Mouse (Mus musculus) forelimb bud, embryonic 11.5 days (tissue): ENCODE results near the gene Mpeg1.

ENCODE experiments used
- DNase-seq: peaks from one replicate; pipeline ENCODE4 v3.0.0-alpha.2; 2012; ENCODE audit warnings: low read depth, low spot score

Mpeg1 gene

DNA sequence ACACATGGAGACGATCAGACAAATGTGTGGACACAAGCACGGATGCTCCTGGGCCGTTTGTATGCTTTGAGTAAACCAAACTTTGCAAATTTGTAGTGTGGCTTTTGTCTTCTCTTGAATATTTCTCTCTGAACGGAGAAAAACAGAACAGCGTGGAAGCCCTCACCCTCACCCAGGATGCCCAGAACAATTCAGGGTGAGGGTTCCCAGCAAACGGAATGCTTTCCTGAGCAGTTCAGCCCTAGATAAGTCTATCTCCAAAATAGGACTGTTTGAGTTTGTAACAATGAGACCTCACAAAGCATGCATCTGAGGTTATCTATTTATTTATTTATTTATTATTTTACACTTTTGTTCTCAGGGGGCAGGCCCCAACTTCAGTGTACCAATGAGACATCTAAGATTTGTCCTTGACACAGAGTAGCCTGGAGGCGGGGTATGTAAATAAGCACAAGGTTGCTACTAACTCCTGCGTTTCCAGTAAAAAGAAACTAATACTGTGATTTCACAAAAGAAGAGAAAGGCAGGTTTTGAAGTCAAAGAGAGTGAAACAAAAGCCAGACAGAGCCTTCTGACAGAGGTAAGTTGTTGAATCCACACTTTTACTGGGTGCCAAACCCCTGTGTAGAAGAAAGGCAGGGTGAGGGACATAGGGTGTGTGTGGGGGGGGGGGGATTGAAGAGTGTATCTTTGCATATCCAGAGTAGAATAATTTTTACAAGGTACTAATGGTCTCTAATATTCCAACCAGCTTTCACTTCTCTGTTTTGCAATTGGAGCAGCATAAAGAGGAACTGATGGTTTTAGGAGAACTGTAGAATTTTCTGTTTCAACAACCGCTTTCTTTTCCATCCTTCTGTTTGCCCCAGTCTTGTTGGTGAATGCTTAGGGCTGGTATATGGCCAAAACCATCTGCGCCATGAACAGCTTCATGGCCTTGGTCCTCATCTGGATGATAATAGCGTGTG is at the start of gene Mpeg1:
Gene Mpeg1 (plus strand): TSS at position 498 of the 968 bp plus-strand sequence.
- no peak for DNase-seq

DNA sequence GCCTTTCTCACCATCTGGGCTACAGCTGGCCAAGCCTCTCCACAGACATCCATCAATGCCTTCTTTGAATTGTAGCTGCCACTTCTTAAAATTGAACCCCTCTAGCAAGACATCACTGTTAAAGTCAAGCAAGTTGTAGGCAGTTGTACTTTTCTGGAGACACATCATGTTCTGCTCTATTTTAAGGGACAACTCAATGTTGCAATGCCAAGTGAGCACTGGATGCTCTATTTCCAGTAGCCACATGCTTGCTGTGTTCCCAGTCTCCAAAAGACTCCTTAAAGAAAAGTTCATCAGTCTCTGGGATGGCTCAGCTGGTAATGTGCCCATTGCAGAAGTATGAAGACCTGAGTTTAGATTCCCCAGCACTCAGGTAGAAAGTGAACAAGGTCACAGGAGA is 46.8 kb upstream of the Mpeg1 start:
- DNase-seq: no peak

DNA sequence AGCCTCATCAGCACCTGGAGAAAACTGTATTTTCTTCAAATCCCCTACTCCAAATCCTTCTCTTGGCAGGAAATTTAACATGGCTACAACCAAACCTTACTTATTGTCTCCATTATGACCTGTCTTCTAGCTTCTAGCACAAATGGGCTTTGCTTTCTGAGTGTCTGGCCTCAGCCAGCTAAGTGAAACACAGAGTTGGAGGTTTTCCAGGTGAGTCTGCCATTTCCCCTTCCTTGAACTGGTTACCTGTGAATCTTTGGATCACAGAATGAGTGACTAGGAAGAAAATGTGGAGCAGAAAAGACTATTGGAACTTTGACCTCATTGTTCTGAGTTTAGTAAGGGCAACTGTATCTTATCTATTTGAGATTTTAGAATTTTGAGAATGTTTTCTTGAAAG is 43.2 kb upstream of the Mpeg1 start, which contains the start of gene Olfr1441:
Gene Olfr1441 (plus strand): TSS at position 73 of the 400 bp plus-strand sequence.
- DNase-seq: no peak

- DNase-seq: no peak
Measured at GRCm38 (mm10) chr19:12418312-12418711, 42.3 kb upstream of the Mpeg1 start.

DNA sequence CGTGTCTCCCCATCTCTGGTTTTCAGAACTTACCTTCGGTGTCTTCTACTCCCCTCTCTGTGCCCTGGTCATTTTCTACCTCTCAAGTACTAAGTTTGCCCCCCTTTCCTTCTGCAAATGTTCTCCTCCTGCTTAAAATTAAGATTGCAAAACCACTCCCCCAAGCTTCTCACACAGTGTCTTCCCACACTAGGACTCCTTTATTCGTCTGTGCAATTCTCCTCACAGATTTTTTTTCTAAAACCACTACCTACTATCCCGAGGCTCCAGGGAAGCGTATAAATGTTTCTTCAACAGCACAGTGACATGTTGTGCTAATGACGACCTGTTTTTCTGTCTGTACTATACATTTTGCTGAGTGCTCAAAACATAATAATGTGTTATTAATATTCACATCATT is 40.0 kb upstream of the Mpeg1 start:
- DNase-seq: no peak

DNA sequence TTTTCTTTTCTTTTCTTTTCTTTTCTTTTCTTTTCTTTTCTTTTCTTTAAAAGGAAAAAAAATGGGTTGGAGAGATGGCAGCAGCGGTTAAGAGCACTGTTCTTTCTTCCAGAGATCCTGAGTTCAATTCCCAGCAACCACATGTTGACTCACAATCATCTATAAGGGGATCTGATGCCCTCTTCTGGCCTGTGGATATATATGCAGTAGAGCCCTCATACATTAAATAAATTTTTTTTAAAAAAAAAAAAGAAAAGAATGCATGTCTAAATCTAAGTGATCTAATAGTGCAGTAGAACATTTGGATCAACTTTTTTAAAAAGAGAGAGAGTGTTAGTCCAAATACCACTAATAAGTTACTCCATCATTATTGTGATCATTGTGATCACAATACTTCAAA is 38.9 kb upstream of the Mpeg1 start:
- no peak for DNase-seq

DNA sequence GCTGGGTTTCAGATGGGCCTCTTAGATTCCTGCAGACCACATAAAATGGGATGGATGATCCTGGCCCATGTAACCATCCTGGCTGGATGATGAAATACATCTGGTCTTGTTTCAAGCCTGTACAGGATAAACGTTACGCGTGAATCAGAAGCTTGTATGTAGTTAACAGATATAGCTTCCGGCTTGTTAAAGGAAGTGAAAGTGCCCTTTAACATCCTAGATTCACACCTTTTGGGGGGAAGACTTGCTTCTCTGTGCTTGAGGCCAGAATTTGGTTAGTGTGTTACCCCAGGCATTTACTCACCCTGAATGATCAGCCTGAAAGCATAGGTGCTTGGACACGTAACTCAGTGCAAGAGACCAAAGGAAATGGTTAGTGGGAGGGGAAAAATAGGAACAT is 33.5 kb upstream of the Mpeg1 start:
- no peak for DNase-seq

GRCm38 (mm10) chr19:12427605-12428004 is 33.0 kb upstream of the Mpeg1 start, which contains the start of gene Pfpl:
Gene Pfpl, plus strand, starts transcription at chr19:12427905.
- DNase-seq: no peak

- peak; percentile 24 for DNase-seq
Measured at GRCm38 (mm10) chr19:12433033-12433432, 27.5 kb upstream of the Mpeg1 start.

- no peak for DNase-seq
Measured at GRCm38 (mm10) chr19:12435011-12435416, 25.6 kb upstream of the Mpeg1 start.

DNA sequence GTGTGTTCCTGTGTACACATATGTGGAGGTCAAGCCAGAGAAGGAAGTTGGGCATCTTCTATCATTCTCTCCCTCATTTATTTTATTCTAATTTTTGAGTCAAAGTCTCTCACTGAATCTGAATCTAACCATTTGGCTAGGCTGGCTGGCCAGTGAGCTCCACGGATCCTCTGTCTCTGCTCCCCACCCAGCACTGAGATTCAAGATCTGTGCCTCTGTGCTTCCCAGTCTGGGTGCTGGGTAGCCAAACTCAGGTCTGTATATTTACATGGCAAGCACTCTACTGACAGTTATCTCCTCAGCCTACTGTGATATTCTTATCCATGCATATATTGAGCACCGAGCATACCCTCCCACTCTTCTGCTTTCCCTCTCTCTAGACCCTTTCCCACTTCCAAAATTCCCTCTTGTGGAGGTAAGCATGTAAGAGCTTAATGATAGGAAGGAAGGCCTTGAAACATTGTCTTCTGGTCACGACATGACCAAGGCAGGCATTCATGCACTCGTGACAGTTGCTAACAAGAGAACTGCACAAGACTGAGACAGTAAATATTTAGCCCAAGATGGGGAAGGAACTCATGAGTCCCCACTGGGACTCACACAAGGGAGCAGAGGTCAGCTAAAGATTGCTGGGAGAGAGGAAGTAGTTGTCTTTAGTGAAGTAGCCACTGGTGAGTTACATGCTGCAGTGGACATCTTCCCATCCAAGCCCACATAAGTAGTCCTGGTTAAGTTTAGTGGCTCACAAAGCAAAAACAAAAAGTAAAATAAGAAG is 24.6 kb upstream of the Mpeg1 start:
- DNase-seq: no peak

DNA sequence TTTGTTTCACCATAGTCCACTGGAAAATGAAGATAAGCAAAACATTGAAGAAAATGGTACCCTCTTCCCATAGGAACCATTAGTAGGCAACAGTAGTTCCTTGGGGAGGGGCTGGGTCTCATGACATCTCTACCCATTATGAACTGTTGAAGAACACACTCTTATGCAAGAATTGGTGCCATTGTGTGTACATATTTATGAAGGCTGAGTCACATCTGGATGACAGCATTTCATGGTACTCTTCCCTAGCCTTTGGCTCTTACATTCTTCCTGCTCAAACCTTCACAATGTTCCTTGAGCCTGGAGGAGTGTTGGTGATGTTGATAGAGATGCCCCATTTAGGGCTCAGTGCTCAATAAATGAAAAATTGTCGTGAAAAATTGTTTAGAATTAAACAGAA is 21.0 kb upstream of the Mpeg1 start:
- no peak for DNase-seq

GRCm38 (mm10) chr19:12440103-12440725 is 20.4 kb upstream of the Mpeg1 start:
- DNase-seq: no peak

DNA sequence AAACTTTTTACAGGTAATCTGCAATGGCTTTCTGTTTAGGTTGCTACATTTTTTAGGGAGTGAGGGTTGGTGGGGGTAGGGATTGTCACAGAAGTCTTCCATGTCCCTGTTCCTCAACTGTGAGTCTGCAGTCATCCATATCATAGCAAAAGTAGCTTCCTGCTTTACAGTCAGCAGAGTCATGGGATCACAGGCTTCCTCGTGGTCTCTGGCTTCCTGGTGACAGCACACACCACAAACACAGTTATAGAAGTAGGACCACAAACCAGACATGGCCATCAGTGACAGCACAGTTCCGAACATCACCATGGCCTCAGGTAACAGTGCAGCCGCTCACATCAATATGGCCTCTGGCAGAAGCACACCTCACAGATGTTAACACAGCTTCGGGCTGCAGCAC is 18.0 kb upstream of the Mpeg1 start:
- no peak for DNase-seq

DNA sequence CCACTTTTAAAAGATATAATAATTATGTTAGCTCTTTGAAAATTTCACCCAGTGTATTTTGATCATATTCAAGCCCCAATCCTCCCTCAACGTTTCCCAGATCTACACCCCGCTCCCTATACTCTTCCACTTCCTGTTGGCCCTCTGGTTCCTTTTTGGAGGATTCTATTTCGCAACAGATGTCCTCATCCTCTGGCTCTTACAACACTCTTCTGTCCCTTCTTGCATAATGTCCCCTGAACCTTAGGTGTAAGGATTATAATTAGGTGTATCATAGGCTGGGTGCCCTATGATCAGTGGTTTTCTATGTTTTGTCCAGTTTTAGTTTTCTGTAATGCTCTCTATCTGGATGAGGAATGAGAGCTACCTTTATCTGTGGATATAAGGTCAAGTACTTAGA is 15.6 kb upstream of the Mpeg1 start:
- DNase-seq: no peak

GRCm38 (mm10) chr19:12457401-12458066 is 3.0 kb upstream of the Mpeg1 start:
- DNase-seq: peak; percentile 58

GRCm38 (mm10) chr19:12459516-12459915 is 1.1 kb upstream of the Mpeg1 start:
- DNase-seq: no peak

DNA sequence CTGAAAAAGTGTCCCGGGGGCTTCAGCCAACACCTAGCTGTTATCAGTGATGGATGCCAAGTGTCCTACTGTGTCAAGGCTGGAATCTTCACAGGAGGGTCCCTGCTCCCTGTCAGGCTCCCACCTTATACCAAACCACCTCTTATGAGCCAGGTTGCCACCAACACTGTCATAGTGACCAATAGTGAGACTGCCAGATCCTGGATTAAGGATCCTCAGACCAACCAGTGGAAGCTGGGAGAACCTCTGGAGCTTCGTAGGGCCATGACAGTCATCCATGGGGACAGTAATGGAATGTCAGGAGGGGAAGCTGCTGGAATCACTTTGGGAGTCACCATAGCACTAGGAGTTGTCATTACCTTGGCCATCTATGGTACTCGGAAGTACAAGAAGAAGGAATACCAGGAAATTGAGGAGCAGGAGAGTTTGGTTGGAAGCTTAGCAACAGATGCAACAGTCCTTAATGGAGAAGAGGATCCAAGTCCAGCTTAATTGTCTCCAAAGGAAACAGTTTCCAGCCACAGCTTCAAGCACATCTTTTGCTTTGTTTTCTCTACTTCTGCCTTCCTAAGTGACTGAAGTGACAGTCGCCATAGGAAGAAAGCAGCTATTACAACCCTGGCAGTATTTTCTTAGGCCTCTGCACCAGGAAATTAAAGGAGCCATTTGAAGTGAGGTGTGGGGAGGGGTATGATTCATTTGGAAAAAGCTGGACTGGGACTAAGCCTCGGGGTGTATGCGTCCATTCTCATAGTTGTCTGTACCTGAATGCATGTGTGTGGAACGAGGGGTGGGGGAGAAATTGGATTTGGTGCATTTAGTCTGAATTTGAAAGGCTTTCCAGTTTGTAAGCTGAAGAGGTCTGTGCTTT is 2.5 kb downstream of the Mpeg1 start:
- no peak for DNase-seq

- DNase-seq: no peak
Measured at GRCm38 (mm10) chr19:12463722-12464035, 3.1 kb downstream of the Mpeg1 start.

GRCm38 (mm10) chr19:12464127-12464526 is 3.5 kb downstream of the Mpeg1 start:
- DNase-seq: no peak

DNA sequence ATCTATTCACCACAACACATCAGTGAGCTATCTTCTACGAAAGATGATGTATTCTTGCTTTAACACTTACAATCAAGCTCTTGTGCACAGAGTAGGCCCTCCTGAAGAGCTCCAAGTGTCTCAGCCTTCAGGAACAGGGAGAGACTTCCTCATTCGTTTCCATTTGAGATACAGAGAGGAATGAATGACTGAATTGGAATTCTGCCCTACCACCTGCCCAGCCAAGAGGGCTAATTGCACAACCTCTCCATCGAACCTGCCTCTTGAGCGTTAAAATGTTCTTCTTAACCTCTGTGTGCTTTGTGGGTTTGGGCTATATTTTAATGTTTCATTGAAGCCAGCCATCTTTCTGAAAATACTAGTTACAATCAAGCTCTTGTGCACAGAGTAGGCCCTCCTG is 4.1 kb downstream of the Mpeg1 start:
- no peak for DNase-seq
